Mouse (Mus musculus) retina, embryonic 14.5 days (tissue): ENCODE measurements at regions not wholly inside any gene's neighbourhood (a gene's known extent, or its start where the extent isn't known, plus 50 kb on each side); places are given as distances from the start of the nearest gene placed in this dataset.

Experiments
- DNase-seq: peaks from one replicate; pipeline ENCODE4 v3.0.0-alpha.2; 2015; ENCODE audit warnings: low spot score

DNA sequence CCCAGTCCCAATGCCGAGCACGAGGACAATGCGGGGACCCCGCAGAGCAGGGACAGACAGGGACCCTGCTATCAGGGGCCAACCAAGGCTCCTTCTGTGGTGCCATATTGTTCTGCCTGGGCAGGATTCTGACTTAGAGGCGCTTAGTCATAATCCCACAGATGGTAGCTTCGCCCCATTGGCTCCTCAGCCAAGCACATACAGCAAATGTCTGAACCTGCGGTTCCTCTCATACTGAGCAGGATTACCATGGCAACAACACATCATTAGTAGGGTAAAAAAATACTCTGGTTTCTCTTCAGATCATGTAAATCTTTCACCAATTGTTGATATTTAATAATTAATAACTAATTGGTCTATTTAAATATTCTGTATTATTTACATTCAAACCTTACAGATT lies 2140.3 kb upstream of the Cdh20 start:
- DNase-seq = peak; percentile 79

DNA sequence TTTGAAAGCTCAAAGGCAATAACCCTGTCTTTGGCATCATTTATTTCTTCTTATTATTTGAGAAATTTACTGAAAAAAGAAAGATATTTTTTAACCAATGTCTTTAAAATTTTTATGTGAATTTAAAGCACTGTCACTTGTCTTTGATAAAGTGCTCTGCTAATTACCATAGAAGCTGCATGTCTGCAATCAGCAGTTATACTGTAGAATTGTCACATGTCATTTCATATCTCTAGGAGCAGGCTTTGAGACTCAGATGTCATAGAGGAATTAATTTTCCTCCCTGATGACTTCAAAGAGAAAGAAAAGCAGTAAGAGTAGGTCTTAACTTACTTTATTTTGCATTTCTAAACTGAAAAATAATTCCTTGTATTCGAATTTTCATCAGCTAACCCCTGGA lies 2123.9 kb upstream of the Cdh20 start:
- DNase-seq = no peak

DNA sequence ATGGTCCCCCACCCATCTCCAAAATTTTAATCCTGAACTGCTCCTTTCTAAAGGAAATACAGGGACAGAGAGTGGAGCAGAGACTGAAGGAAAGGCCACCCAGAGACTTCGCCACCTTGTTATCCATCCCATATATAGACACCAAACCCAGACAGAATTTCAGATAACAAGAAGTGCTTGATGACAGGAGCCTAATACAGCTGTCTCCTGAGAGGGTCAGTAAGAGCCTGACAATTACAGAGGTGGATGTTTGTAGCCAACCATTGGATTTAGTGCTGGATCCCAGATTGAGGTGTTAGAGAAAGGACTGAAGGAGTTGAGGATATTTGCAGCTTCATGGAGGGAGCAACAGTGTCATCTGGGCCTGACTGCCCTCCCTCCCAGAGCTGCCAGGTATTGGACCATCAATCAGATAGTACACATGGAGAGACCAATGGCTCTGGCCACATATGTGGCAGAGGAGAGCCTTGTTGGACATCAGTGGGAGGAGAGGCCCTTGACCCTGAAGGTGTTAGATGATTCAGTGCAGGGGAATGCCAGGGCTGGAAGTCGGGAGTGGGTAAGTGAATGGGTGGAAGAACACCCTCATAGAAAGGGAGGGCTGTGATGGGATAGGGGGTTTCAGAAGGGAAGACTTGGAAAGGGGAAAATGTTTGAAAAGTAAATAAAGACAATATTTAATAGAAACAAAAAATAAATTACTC lies 2080.8 kb upstream of the Cdh20 start:
- DNase-seq = no peak

DNA sequence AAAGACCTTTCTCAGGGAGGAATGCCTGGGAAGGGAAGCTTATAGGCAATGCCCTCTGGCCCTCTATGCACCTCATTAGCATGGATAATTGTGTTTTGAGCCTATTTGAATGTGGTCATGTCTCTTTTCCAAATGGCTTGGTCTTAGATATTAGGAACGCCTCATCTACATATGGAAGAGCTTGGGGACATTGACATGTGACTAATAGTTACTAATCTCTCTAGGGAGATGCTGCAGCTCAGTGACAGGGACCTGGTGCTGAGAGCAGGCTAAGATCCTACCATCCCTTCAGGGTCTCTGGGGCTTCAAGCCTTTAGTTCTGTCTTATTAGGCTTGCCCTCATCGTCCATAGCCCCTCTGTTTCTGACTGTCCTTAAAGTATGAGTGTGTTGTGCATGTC lies 2051.9 kb upstream of the Cdh20 start:
- DNase-seq = no peak

DNA sequence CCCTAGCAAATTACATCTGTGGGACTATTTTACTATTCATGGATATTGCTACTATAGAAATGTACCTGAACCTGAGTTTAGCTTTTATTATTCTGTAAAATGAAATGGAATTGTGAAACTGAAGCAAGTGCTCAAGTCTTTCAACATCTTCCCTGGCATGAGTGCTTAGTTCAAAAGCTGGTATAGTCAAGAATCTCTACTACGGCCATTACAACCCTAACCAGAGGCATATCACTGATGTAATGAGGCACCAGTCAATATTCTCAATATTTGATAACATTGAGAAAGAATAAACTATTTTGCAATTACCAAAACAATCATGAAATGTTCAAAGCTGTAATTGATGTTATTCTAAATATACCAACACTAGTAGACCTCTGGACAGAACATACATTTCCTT lies 2034.3 kb upstream of the Cdh20 start:
- DNase-seq = no peak

DNA sequence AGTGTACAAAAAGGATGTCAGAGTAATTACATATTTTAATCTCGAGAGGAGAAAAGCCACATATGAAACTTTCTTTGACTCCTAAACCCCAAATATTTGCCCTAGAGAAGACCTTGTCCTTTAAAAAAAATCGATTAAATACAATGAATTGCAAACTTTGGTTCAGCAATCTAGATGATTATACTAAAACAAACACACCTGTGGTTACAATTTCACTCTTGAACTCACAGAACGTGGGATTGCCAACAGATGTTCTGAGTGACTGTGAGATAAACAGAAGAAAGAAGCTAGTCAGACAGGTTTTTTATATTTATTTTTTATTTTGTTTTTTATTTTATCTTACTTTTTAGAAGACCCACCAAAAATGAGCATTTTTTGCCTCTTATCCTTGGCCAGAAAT lies 2032.9 kb upstream of the Cdh20 start:
- no peak for DNase-seq

DNA sequence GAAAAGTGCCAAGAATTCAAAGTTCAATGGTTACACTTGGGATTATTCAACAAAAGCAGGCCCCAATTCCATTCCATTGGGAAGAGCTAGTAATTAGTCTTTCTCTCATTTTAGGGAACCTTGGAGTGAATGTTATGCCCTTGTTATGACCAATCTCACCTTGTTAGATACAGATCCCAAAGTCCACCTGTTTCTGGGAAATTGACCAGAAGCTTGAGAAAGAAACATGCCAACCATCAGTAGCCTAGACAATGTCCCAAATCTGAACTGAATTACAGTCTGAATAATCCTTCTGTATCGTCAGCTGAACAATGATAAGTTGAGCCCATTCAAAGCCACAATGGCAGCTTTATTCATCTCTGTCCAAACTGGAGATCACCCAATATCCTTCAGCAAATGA lies 2010.4 kb upstream of the Cdh20 start:
- no peak for DNase-seq
